Comparison of ENCODE assay signal across 10 mouse cellular contexts in genomic region chr11:72393669-72394068, GRCm38 (mm10). TPM values are rescaled to one million over a fixed set of nuclear protein-coding genes. Genes with fewer than 3 reads are reported as not detected.
DNase-seq lines count a peak whose midpoint lies in the region; ATAC-seq and TF ChIP-seq lines count a peak whose summit lies in the region.
"Had no signal": no experiment of that assay in that cellular context is flagged by ENCODE, and none has a peak within 500 bp of the region (broad histone marks: within the 10 kb centered on the region; RNA-seq: fewer than 3 reads in every experiment).

No protein-coding gene starts in this region.

- H3K9ac ChIP-seq in forebrain, postnatal 0 days: no peak overlapping the region
- no peak overlapping the region for H3K9ac ChIP-seq in forebrain, embryonic 11.5 days (ENCODE audit: low read length)
- H3K9ac ChIP-seq in limb, embryonic 12.5 days (replicated peaks): no peak overlapping the region
- no peak overlapping the region for H3K9ac ChIP-seq in lung, embryonic 16.5 days (ENCODE audit: low read length)
- H3K9ac ChIP-seq in liver, embryonic 12.5 days: no peak overlapping the region
- H3K9ac ChIP-seq: hindbrain, embryonic 14.5 days had no signal

- no peaks in the 10 kb centered on the region for H3K4me1 ChIP-seq in forebrain, postnatal 0 days (ENCODE audit: insufficient read depth)
- H3K4me1 ChIP-seq in forebrain, embryonic 11.5 days (replicated peaks; ENCODE audit: control insufficient read depth, insufficient read depth, low read length): no peaks in the 10 kb centered on the region
- H3K4me1 ChIP-seq in limb, embryonic 12.5 days (replicated peaks): peaks cover 45% of the 10 kb centered on the region
- H3K4me1 ChIP-seq in limb, embryonic 10.5 days: peaks cover 24% of the 10 kb centered on the region
- peaks cover 43% of the 10 kb centered on the region for H3K4me1 ChIP-seq in lung, embryonic 16.5 days (replicated peaks; ENCODE audit: control insufficient read depth, insufficient read depth, low read length)
- no peaks in the 10 kb centered on the region for H3K4me1 ChIP-seq in liver, embryonic 12.5 days

- H3K27ac ChIP-seq in forebrain, postnatal 0 days (ENCODE audit: low read depth, low read length): no peak overlapping the region
- H3K27ac ChIP-seq in forebrain, embryonic 11.5 days (ENCODE audit: low read depth, low read length): no peak overlapping the region
- 0 out of 2 replicates have a peak overlapping the region, but pooled peaks have one; percentile 31 for H3K27ac ChIP-seq in limb, embryonic 12.5 days
- no peak overlapping the region for H3K27ac ChIP-seq in limb, embryonic 10.5 days
- H3K27ac ChIP-seq in lung, embryonic 16.5 days (ENCODE audit: low read length): peak overlapping the region; percentile 67
- no peak overlapping the region for H3K27ac ChIP-seq in liver, embryonic 12.5 days
- H3K27ac ChIP-seq: hindbrain, embryonic 14.5 days had no signal

- WGBS in forebrain, postnatal 0 days: 26% methylated on average over 5 of the region's 5 CpGs
- WGBS in forebrain, embryonic 11.5 days: 65% methylated on average over 5 of the region's 5 CpGs
- 27% methylated on average over 5 of the region's 5 CpGs for WGBS in limb, embryonic 12.5 days
- 63% methylated on average over 5 of the region's 5 CpGs for WGBS in limb, embryonic 10.5 days
- WGBS in lung, embryonic 16.5 days: 48% methylated on average over 5 of the region's 5 CpGs
- WGBS in liver, embryonic 12.5 days (ENCODE audit: insufficient replicate concordance): 61% methylated on average over 5 of the region's 5 CpGs

- H3K4me3 ChIP-seq in forebrain, postnatal 0 days (ENCODE audit: low read depth, low read length): no peak overlapping the region
- H3K4me3 ChIP-seq in forebrain, embryonic 11.5 days (ENCODE audit: low read depth, low read length): no peak overlapping the region
- H3K4me3 ChIP-seq in limb, embryonic 12.5 days (replicated peaks): no peak overlapping the region
- H3K4me3 ChIP-seq in limb, embryonic 10.5 days: no peak overlapping the region
- H3K4me3 ChIP-seq in lung, embryonic 16.5 days (ENCODE audit: low read length): no peak overlapping the region
- H3K4me3 ChIP-seq in liver, embryonic 12.5 days: no peak overlapping the region
- H3K4me3 ChIP-seq: megakaryocyte, embryonic 14.5 days had no signal

- H3K36me3 ChIP-seq in forebrain, postnatal 0 days (ENCODE audit: insufficient read depth): no peaks in the 10 kb centered on the region
- no peaks in the 10 kb centered on the region for H3K36me3 ChIP-seq in forebrain, embryonic 11.5 days (ENCODE audit: control insufficient read depth, insufficient read depth, low read length)
- H3K36me3 ChIP-seq in limb, embryonic 12.5 days: no peaks in the 10 kb centered on the region
- H3K36me3 ChIP-seq in limb, embryonic 10.5 days: no peaks in the 10 kb centered on the region
- H3K36me3 ChIP-seq in lung, embryonic 16.5 days (ENCODE audit: control insufficient read depth, insufficient read depth, low read length): peaks cover 11% of the 10 kb centered on the region
- H3K36me3 ChIP-seq in liver, embryonic 12.5 days: no peaks in the 10 kb centered on the region

- ATAC-seq in forebrain, postnatal 0 days: peak; percentile 51
- ATAC-seq in forebrain, embryonic 11.5 days (replicated peaks; ENCODE audit: low FRiP score): no peak
- ATAC-seq in limb, embryonic 12.5 days (ENCODE audit: insufficient number of reproducible peaks, insufficient read depth, low FRiP score, low TSS enrichment, low read depth): no peak
- ATAC-seq in lung, embryonic 16.5 days (ENCODE audit: low read depth): peak; percentile 26
- ATAC-seq in liver, embryonic 12.5 days: no peak

- no peak overlapping the region for H3K4me2 ChIP-seq in forebrain, postnatal 0 days (ENCODE audit: low read depth)
- H3K4me2 ChIP-seq in forebrain, embryonic 11.5 days (ENCODE audit: low read depth, low read length, severe bottlenecking): no peak overlapping the region
- no peak overlapping the region for H3K4me2 ChIP-seq in limb, embryonic 12.5 days
- no peak overlapping the region for H3K4me2 ChIP-seq in lung, embryonic 16.5 days (ENCODE audit: low read depth, low read length)
- H3K4me2 ChIP-seq in liver, embryonic 12.5 days: no peak overlapping the region
- H3K4me2 ChIP-seq: hindbrain, embryonic 14.5 days had no signal

- no peak for TF ChIP-seq CTCF in forebrain, postnatal 0 days (IDR thresholded peaks at IDR 0.05; ENCODE audit: low read depth)

- no peaks in the 10 kb centered on the region for H3K27me3 ChIP-seq in forebrain, postnatal 0 days (ENCODE audit: insufficient read depth, low read length)
- H3K27me3 ChIP-seq in forebrain, embryonic 11.5 days (ENCODE audit: control insufficient read depth, insufficient read depth, low read length): no peaks in the 10 kb centered on the region
- no peaks in the 10 kb centered on the region for H3K27me3 ChIP-seq in limb, embryonic 12.5 days
- no peaks in the 10 kb centered on the region for H3K27me3 ChIP-seq in limb, embryonic 10.5 days (ENCODE audit: low read depth, poor library complexity, severe bottlenecking)
- no peaks in the 10 kb centered on the region for H3K27me3 ChIP-seq in lung, embryonic 16.5 days (ENCODE audit: control insufficient read depth, insufficient read depth, low read depth, low read length)
- H3K27me3 ChIP-seq in liver, embryonic 12.5 days (replicated peaks): no peaks in the 10 kb centered on the region

- DNase-seq in forebrain, postnatal 0 days: peak; percentile 31
- DNase-seq in forebrain, embryonic 11.5 days (ENCODE audit: low spot score): no peak
- DNase-seq in limb, embryonic 10.5 days (ENCODE audit: low spot score): no peak
- peak; percentile 86 for DNase-seq in gastrocnemius, adult 18-20 months (ENCODE audit: low spot score)
- DNase-seq in spleen, postnatal 10 days (ENCODE audit: low spot score in 2 of 2): no peak

- no peaks in the 10 kb centered on the region for H3K9me3 ChIP-seq in forebrain, postnatal 0 days (ENCODE audit: low read length)
- H3K9me3 ChIP-seq in forebrain, embryonic 11.5 days (ENCODE audit: control insufficient read depth, low read length): no peaks in the 10 kb centered on the region
- no peaks in the 10 kb centered on the region for H3K9me3 ChIP-seq in limb, embryonic 12.5 days
- H3K9me3 ChIP-seq in limb, embryonic 10.5 days (replicated peaks): no peaks in the 10 kb centered on the region
- H3K9me3 ChIP-seq in lung, embryonic 16.5 days (ENCODE audit: control insufficient read depth, low read length): no peaks in the 10 kb centered on the region
- no peaks in the 10 kb centered on the region for H3K9me3 ChIP-seq in liver, embryonic 12.5 days (replicated peaks)
- H3K9me3 ChIP-seq: megakaryocyte, embryonic 14.5 days had no signal

RNA-seq across cellular contexts. Expression of gene Smtnl2, which starts 17.8 kb away (rescaled TPM):
- 9.7 and 10.4 TPM in 2 replicates for total RNA-seq in forebrain, postnatal 0 days (2014; rRNA removed)
- polyA plus RNA-seq in forebrain, postnatal 0 days (2015; fragmentation: Nextera tagmentation; extraction: Ambion mirVana): 8.4 and 10.2 TPM in 2 replicates
- 5.0 and 7.0 TPM in 2 replicates for polyA plus RNA-seq in forebrain, embryonic 11.5 days (2014; fragmentation: Nextera tagmentation; extraction: Ambion mirVana)
- 25.7 and 29.0 TPM in 2 replicates for polyA plus RNA-seq in limb, embryonic 12.5 days (2016; fragmentation: Nextera tagmentation; extraction: Ambion mirVana)
- polyA plus RNA-seq in limb, embryonic 10.5 days (2016; fragmentation: Nextera tagmentation; extraction: Ambion mirVana): 11.7 and 14.2 TPM in 2 replicates
- 100 to 1,000 TPM; 311 to 327 TPM for total RNA-seq in gastrocnemius, adult 18-20 months (2021)
- polyA plus RNA-seq in lung, embryonic 16.5 days (2015; fragmentation: Nextera tagmentation; extraction: Ambion mirVana): 133 and 136 TPM in 2 replicates
- polyA plus RNA-seq in liver, embryonic 12.5 days (2016; fragmentation: Nextera tagmentation; extraction: Ambion mirVana): 11.3 and 12.5 TPM in 2 replicates

RNA-seq across cellular contexts. Expression of gene Tekt1, which starts 31.4 kb away (rescaled TPM):
- 10.5 and 13.1 TPM in 2 replicates for total RNA-seq in forebrain, postnatal 0 days (2014; rRNA removed)
- polyA plus RNA-seq in forebrain, postnatal 0 days (2015; fragmentation: Nextera tagmentation; extraction: Ambion mirVana): 8.6 and 12.4 TPM in 2 replicates
- 5.2 and 5.3 TPM in 2 replicates for polyA plus RNA-seq in forebrain, embryonic 11.5 days (2014; fragmentation: Nextera tagmentation; extraction: Ambion mirVana)
- 4.7 and 6.0 TPM in 2 replicates for polyA plus RNA-seq in limb, embryonic 12.5 days (2016; fragmentation: Nextera tagmentation; extraction: Ambion mirVana)
- 5.0 and 5.4 TPM in 2 replicates for polyA plus RNA-seq in limb, embryonic 10.5 days (2016; fragmentation: Nextera tagmentation; extraction: Ambion mirVana)
- 1 to 10 TPM; 1.6 to 3.4 TPM for total RNA-seq in gastrocnemius, adult 18-20 months (2021)
- 17.8 and 22.4 TPM in 2 replicates for polyA plus RNA-seq in lung, embryonic 16.5 days (2015; fragmentation: Nextera tagmentation; extraction: Ambion mirVana)
- polyA plus RNA-seq in liver, embryonic 12.5 days (2016; fragmentation: Nextera tagmentation; extraction: Ambion mirVana): 0.08 and 0.12 TPM in 2 replicates

RNA-seq across cellular contexts. Expression of gene Ggt6, which starts 41.7 kb away (rescaled TPM):
- not detected in 2 replicates for total RNA-seq in forebrain, postnatal 0 days (2014; rRNA removed)
- polyA plus RNA-seq in forebrain, postnatal 0 days (2015; fragmentation: Nextera tagmentation; extraction: Ambion mirVana): not detected in 2 replicates
- polyA plus RNA-seq in forebrain, embryonic 11.5 days (2014; fragmentation: Nextera tagmentation; extraction: Ambion mirVana): not detected in 2 replicates
- polyA plus RNA-seq in limb, embryonic 12.5 days (2016; fragmentation: Nextera tagmentation; extraction: Ambion mirVana): 0.15 and 0.36 TPM in 2 replicates
- polyA plus RNA-seq in limb, embryonic 10.5 days (2016; fragmentation: Nextera tagmentation; extraction: Ambion mirVana): 0.08 TPM in 1 of 2 replicates, not detected in the other
- 1 to 10 TPM; 2.1 to 2.3 TPM for total RNA-seq in gastrocnemius, adult 18-20 months (2021)
- polyA plus RNA-seq in lung, embryonic 16.5 days (2015; fragmentation: Nextera tagmentation; extraction: Ambion mirVana): 0.19 TPM in 1 of 2 replicates, not detected in the other
- 0.12 TPM in 1 of 2 replicates, not detected in the other for polyA plus RNA-seq in liver, embryonic 12.5 days (2016; fragmentation: Nextera tagmentation; extraction: Ambion mirVana)

RNA-seq across cellular contexts. Expression of gene Mybbp1a, which starts 47.5 kb away (rescaled TPM):
- 36.9 and 38.0 TPM in 2 replicates for total RNA-seq in forebrain, postnatal 0 days (2014; rRNA removed)
- polyA plus RNA-seq in forebrain, postnatal 0 days (2015; fragmentation: Nextera tagmentation; extraction: Ambion mirVana): 50.0 and 52.4 TPM in 2 replicates
- 165 and 166 TPM in 2 replicates for polyA plus RNA-seq in forebrain, embryonic 11.5 days (2014; fragmentation: Nextera tagmentation; extraction: Ambion mirVana)
- 173 and 176 TPM in 2 replicates for polyA plus RNA-seq in limb, embryonic 12.5 days (2016; fragmentation: Nextera tagmentation; extraction: Ambion mirVana)
- 234 and 274 TPM in 2 replicates for polyA plus RNA-seq in limb, embryonic 10.5 days (2016; fragmentation: Nextera tagmentation; extraction: Ambion mirVana)
- 10 to 100 TPM; 54.7 to 63.3 TPM for total RNA-seq in gastrocnemius, adult 18-20 months (2021)
- polyA plus RNA-seq in lung, embryonic 16.5 days (2015; fragmentation: Nextera tagmentation; extraction: Ambion mirVana): 106 and 126 TPM in 2 replicates
- polyA plus RNA-seq in liver, embryonic 12.5 days (2016; fragmentation: Nextera tagmentation; extraction: Ambion mirVana): 174 and 192 TPM in 2 replicates

Comparison
In these comparisons a context has a peak if more than half of its experiments do, and no peak if none do; other contexts are left out.
1. ATAC-seq: peak in forebrain, postnatal 0 days (single experiment) and lung, embryonic 16.5 days (single experiment); none in forebrain, embryonic 11.5 days (single experiment), limb, embryonic 12.5 days (single experiment) and liver, embryonic 12.5 days (single experiment).
2. DNase-seq: peak in forebrain, postnatal 0 days (single experiment) and gastrocnemius, adult 18-20 months (single experiment); none in forebrain, embryonic 11.5 days (single experiment), limb, embryonic 10.5 days (single experiment) and spleen, postnatal 10 days (0 of 2).
3. H3K27ac ChIP-seq: peak in limb, embryonic 12.5 days (single experiment) and lung, embryonic 16.5 days (single experiment); none in forebrain, postnatal 0 days (single experiment), forebrain, embryonic 11.5 days (single experiment), limb, embryonic 10.5 days (single experiment) and liver, embryonic 12.5 days (single experiment).